Mouse (Mus musculus) hindlimb bud, embryonic 11.5 days (tissue): Measurements from ENCODE around the gene Fbxo39.
"Not testable (repeated sequence)": the region's sequence is repeated elsewhere in the genome, so short reads cannot be mapped to it uniquely, and the experiment has no call there.

Experiments used
- DNase-seq: peaks from one replicate; pipeline ENCODE4 v3.0.0-alpha.2; 2012; ENCODE audit warnings: low read depth, low spot score; ENCODE audit errors: extremely low spot score

Fbxo39 gene

GRCm38 (mm10) chr11:72311355-72312001, 2.8 kb upstream of the Fbxo39 start:
- no peak for DNase-seq

GRCm38 (mm10) chr11:72318026-72318425, 3.8 kb downstream of the Fbxo39 start:
- DNase-seq, result no peak

- no peak for DNase-seq
These were observed 10.2 kb downstream of the Fbxo39 start for GRCm38 (mm10) chr11:72324431-72324830.

GRCm38 (mm10) chr11:72325701-72326100, 11.5 kb downstream of the Fbxo39 start:
- no peak for DNase-seq

GRCm38 (mm10) chr11:72332951-72333667, 18.9 kb downstream of the Fbxo39 start:
- no peak for DNase-seq

GRCm38 (mm10) chr11:72334653-72335052, 20.4 kb downstream of the Fbxo39 start:
- no peak for DNase-seq

- no peak for DNase-seq
These were observed 22.5 kb downstream of the Fbxo39 start for GRCm38 (mm10) chr11:72336726-72337125.

GRCm38 (mm10) chr11:72338437-72338871, 24.2 kb downstream of the Fbxo39 start:
- DNase-seq, result no peak

- DNase-seq, result no peak
These were observed 25.5 kb downstream of the Fbxo39 start for GRCm38 (mm10) chr11:72339716-72340115.

GRCm38 (mm10) chr11:72342549-72343237, 28.4 kb downstream of the Fbxo39 start:
- peak; percentile 50 for DNase-seq

- DNase-seq, result not testable (repeated sequence)
These were observed 29.0 kb downstream of the Fbxo39 start for GRCm38 (mm10) chr11:72343238-72343625.

GRCm38 (mm10) chr11:72343904-72344303, 29.7 kb downstream of the Fbxo39 start:
- DNase-seq, result peak; percentile 20

GRCm38 (mm10) chr11:72344486-72344885, 30.2 kb downstream of the Fbxo39 start:
- no peak for DNase-seq

GRCm38 (mm10) chr11:72348563-72348962, 34.3 kb downstream of the Fbxo39 start:
- no peak for DNase-seq

GRCm38 (mm10) chr11:72349016-72349415, 34.8 kb downstream of the Fbxo39 start:
- DNase-seq, result no peak

- no peak for DNase-seq
These were observed 35.4 kb downstream of the Fbxo39 start for GRCm38 (mm10) chr11:72349652-72350051.

GRCm38 (mm10) chr11:72352272-72352671, 38.0 kb downstream of the Fbxo39 start:
- no peak for DNase-seq

- DNase-seq, result no peak
These were observed 38.9 kb downstream of the Fbxo39 start for GRCm38 (mm10) chr11:72353186-72353585.

GRCm38 (mm10) chr11:72354971-72355728, 40.9 kb downstream of the Fbxo39 start:
- DNase-seq, result no peak

- peak; percentile 96 for DNase-seq
These were observed 47.4 kb downstream of the Fbxo39 start for GRCm38 (mm10) chr11:72361385-72362346.
